Mouse (Mus musculus): Measurements from ENCODE around the gene Hdac11. TPM values are rescaled to one million over a fixed set of nuclear protein-coding genes. Genes with fewer than 3 reads are reported as not detected.
"Not testable (repeated sequence)": the region's sequence is repeated elsewhere in the genome, so short reads cannot be mapped to it uniquely, and the experiment has no call there.

Hdac11 gene
- 10 to 100 TPM in 1 of 2 experiments, 1 to 10 TPM in 1; 9.4 to 12.6 TPM for total RNA-seq (2021)

DNA sequence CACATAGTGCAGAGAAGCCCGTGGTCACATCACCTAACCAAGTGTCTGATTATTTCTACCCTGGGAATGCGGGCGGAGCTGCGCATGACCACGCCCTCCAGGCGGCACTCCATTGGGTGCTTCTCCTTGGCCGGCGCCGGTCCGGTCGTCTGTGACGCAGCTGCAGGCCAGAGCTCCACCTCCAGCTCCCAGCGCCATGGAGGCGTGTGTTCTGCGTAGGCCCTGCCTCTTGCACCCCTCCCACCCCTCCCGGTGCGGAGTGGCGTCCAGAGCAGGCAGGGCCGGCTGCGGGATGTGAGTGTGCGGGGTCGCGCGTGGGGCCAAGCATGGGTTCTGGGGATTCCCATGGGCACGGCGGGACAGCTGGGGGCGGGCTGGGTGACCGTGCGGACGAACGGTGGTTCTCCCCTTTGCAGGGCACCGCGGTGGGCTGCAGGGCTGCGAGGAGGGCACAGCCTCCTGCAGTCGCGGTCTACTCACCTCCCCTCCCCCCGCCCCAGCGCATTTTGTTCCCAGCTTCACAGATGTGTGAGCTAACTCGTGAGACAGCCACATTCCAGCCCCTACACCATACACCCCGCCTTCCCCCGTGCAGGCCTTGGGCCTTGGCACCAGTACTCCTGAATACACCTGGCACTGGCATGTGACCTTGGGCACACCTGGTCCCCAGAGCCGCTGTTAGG, at the start of gene Hdac11:
Gene Hdac11, plus strand, starts transcription at position 112 of the 683 bp plus-strand sequence.
- intact Hi-C loops (cut with DNase I), result no loop called here
- DNase-seq, result peak; percentile 91

DNA sequence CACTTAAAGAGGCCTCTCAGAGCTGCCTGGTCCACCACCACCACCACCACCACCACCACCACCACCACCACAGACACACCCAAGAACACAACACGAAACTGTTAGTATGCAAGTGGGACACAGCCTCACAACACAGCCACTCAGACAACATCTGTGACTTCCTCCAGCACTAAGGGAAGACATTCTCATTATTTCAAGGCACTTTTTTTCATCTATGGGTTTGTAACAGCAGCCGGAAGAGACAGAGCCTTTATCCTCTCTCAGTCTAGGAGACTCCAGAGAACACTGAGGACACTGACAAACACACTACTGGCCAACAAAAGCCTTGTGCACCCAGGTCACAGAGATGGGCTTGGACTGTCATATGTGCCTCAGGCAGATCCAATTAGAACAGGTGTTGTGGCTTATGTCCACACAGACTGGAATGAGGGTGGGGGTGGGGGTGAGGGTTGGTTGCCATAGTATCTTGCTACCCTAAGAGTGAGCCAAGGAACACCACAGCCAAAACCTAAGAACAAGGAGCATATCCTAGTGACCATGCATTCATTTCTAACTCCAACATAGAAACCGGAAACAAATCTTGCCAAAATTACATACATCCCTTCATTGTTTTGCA, 48.1 kb upstream of the Hdac11 start:
- DNase-seq, result no peak
- intact Hi-C loops (cut with DNase I), result no loop called here

DNA sequence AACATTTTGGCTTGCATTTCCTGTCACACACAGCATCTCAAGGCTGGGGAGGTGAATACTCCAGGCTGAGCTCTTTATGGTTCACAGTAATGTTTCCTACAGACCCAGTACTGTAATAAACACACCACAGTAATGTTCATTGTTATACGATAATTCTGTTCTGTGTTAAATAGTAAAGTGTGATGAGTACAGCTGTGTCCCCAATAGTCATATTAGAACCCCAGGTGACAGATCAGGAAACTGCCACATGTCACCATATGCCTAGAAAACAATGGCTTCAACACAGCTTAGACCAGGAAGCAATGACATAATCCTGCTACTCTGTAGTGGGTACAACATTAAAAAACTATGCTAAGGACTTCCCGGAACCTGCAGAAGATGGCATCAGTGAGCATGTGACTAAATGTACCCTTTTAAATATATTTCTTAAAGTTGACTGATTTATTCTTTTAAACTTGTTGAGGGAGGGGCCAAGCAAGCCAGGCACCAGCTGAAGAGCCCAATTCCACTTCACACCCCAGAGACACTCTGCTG, 47.5 kb upstream of the Hdac11 start:
- no peak for DNase-seq
- intact Hi-C loops (cut with DNase I), result no loop called here

DNA sequence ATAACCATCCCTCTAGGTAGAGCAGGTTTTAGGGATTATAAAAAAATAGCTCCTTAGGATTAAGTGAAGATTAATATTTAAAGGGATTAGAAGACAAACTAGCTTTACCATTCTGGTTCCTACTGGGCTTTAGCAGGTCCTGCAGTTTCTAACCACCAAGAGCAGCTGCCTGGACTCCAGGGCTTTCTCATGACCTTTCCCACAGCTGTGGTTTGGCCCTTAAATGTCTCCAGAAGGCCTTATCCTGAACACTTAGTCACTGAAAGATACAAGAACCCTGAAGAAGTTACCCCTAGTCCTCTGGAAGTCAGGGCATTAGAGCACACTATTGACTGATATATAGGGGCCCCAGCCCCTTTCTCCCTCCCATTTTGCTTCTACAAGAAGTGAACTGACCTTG, 47.0 kb upstream of the Hdac11 start:
- DNase-seq, result no peak
- intact Hi-C loops (cut with DNase I), result no loop called here

DNA sequence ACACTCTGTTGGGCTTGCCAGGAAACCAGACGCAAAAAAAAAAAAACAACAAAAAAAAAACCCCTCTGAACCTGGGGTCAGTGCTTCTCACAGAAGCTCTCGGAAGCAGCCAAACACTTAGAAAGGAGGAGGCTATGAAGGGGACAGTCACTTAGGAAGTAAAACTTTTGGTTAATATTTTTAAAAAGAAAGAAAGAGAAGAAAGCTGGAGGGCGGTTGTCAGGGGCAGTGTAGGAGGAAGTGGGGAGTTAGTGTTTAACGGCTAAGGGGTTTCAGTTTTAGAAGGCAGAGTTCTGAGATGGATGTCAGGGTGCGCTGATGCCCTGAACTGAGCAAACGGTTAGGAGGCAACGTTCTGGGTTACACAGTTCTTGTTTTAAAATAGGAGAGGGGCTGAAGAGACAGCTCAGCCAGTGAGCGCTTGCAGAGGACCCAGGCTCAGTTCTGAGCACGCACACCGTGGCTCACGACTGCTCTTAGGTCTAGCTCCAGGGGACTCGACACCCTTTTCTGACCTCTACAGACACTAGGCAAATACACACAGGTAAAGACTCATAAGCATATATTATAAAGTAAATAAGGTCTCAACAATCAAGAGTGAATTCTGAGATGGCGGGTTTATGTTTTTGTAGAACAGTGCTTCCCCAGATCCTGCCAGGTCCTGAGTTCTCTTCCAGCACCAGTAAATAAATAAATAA, 46.0 kb upstream of the Hdac11 start:
- DNase-seq, result no peak
- intact Hi-C loops (cut with DNase I), result no loop called here

DNA sequence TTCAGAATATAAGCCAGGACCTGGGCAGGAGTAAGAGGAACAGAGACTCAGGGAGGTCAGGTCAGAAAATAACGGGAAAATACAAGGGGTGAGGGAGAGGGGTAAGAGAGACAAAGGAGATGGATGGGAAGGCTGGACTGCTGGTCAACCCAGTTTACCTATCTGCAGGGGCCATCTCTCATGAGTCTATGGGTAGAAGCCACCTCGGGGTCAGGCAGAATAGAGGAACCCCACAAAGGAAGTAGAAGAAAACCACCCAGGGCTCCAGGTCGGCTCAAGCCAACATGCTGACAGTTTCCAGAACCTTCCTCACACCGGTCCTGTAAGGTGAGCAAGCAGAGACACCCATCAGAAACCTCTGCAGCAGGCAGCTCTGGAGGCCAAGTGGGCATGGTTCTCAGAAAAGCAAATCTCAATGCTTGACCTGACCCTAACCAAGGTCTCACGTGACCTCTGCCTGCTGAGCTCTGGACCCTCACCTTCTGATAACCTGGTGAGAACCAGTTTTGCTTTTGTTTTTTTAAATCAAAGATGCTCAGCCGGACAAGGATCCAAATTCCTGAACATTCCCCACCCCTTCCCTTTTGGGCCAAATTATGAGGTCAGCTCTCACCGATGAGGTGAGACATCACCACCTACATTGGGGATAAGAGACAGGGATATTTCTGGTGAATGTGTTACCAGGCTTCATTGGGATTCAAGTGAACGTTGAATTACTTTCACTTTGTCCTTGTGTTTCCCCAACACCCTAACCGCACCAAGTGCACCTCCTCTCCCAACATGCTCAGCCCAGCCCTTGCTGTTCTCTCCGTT, 45.1 kb upstream of the Hdac11 start:
- DNase-seq, result no peak
- intact Hi-C loops (cut with DNase I), result no loop called here

DNA sequence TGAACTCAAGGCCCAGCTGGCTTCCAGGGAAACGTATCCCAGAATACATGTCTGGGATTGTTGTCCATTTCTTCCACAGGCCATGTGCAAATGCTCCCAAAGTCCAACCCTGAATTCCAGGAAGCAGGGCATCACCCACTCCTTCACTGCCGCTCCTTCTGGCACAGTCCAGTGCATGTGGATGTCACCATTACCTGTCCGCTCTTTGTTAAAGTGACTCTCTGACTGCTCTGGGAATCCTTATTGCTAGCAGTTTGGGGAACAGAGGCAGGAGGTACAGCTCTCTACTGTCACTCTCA, 44.6 kb upstream of the Hdac11 start:
- DNase-seq, result no peak

DNA sequence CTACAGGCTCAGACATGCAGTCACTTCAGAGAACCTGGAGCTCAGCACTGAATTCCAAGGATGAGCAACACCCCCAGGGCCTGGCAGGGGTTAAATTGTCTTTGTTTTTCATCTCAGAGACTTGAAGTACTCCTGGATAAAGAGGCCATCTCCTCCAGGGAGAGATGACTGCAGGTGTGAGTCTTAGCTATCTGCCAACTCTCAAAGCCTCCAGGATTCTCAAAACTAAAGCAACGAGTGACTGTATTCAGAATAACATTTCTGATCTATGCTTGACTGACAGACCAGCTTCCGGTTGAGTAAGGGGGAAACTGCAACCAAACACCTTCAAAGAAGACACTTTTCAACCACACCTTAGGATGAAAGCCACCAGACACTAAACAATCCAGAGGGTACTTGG, 41.7 kb upstream of the Hdac11 start:
- intact Hi-C loops (cut with DNase I), result no loop called here
- no peak for DNase-seq

More for the DNA sequence above, 44.6 kb upstream of the Hdac11 start:
- intact Hi-C loops (cut with DNase I), result no loop called here

DNA sequence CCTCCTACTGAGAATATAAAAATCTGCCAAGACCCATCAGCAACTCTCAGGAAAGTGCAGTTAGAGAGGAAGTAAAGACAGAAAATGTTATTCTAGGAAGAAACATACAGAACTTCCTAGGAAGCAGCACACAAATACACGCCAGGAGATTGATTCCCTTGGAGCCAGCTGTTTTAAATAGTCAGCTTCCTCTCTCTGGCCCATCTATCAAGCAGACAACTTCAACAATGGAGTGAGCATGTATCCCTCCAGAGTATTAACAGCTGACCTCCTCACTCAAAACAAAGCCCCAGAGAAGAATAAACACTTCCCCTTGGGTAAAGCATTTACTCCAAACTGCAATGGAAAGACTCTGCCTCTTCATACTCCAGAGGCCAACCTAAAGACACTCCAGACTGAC, 41.3 kb upstream of the Hdac11 start:
- intact Hi-C loops (cut with DNase I), result no loop called here
- DNase-seq, result no peak

DNA sequence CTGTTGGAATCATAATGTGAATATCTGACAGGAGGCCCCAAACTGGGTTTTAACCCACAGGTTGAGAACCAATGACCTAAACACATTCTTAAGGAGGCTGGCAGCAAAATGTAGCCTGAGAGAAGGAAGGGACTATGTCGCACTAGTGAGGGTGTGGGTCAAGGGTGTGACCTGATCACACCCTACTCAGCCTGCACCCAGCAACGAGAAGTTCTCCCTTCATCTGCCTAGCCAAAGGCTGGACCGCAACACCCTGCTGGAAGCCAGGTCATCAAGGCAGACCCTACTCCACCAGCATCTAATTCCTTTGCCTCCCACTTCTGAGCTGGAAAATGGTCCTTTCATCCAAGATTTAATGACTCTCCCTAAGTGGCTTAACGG, 40.6 kb upstream of the Hdac11 start:
- intact Hi-C loops (cut with DNase I), result no loop called here

DNA sequence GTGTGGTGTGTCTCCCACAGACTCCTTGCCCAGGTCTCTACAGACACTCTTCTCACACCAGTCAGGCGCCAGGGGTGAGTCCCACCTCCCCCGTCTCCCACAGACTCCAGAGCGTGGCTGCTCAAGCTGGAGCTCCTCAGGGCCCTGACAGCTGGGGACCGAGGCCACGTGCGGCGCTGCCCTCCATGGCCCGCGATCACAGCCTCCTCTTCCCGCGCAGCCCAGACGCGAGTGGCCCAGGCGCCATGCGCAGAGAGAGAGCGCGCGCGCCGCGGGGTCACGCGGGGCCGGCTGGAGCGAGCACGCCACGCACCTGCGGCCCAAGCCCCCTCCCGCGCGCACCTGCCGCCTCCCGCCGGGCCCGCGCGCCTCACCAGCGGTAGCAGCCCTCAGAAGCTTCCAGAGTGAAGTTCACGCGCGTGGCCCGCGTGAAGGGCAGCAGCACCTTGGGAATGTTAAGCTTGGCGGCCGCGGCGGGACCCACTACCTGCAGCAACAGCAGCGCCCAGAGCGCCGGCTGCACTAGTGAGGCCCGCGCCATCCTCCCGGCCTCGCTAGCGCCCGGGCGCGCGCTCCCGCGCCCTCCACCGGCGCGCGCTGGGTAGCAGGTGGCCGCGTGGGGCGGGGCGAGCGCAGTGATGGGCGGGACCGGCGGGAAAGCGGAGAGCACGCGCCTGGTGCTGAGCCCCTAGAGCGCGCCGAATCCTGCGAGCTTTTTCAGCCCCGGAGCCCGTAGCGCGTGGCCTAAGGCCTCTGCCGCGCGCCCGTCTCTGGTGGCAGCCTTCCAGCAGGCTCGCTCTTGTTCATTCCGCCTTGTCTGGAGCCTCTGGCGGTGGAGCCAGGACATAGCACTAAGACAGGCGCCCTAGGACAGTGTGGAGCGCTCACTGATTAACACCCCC, 40.0 kb upstream of the Hdac11 start, which contains the start of gene Nup210:
Gene Nup210, minus strand, starts transcription at position 586 of the 902 bp plus-strand sequence.
- intact Hi-C loops (cut with DNase I), result no loop called here
- DNase-seq, result peak; percentile 94 to 96

More for the DNA sequence above, 40.6 kb upstream of the Hdac11 start:
- no peak for DNase-seq

DNA sequence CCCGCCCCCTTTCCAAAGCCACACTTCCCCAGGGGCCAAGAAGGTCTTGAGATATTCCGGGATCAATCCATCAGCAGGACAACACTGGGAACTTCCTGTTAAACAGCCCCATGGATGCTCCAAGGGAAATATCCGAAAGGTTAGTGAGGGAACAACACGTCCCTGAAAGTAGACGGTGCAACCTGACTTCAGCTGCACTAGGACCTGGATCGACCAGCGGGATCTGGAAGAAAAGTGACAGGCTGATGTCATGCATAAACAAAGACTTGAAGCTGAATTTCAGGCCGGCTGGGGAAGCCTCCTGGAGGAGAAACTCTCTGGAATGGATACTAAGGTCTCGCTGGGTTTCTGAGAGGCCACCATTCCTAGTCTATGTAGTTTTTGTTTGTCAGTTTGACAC, 39.3 kb upstream of the Hdac11 start:
- intact Hi-C loops (cut with DNase I), result no loop called here
- no peak for DNase-seq

DNA sequence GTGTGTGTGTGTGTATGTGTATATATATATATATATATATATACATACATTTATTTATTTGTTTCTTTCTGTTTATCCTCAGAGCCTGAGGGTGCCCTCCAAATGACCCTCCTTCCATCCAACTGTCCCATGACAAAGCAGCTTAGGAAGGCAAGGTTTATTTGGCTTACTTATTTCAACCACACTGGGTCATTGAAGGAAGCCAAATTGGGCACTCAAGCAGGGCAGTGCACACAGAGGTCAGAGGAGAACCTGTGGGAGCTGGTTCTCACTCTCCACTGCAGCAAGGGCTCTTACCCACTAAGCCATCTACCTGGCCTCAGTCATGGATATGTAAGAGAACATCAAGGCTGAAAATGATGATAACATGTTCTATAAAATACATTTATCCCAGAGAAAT, 37.9 kb upstream of the Hdac11 start:
- intact Hi-C loops (cut with DNase I), result no loop called here
- no peak for DNase-seq

DNA sequence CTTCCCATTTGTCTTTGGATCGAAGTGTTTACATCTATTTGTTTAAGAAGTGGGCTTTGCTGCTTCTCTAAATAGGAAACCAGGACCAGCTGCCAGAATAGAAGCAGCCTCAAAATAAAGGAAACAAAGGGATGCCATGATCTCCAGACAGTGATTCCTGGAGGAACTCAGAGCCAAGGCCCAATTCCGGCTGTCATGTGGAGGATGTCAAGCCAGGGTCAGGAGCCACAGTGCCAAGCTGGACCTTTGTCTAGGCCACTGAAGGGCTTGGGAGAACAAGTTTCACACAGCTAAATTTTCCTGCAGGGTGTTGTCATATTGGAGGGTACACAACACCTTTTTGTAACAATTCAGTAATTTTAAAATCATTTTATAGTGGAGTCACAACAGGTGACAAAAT, 36.3 kb upstream of the Hdac11 start:
- intact Hi-C loops (cut with DNase I), result loop anchor here (5.0 kb wide), 1 partner anchor 53 kb away; no protein-coding TSS in a partner anchor
- no peak for DNase-seq

DNA sequence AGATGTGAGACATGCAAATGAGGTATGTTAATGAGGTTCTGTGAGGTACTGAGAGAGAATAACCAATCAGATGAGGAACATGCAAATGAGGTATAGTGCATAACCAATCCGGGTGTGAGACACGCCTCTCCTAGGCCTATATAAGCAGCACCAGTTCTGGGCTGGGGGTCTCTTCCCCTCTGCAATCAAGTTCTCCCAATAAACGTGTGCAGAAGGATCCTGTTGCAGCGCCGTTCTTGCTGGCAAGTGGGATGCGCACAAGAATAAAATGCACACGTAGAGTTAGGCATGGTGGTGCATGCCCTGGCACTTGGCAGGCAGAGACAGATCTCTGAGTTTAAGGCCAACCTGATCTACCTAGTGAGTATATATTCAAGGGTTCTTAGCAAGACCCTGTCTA, 35.4 kb upstream of the Hdac11 start:
- intact Hi-C loops (cut with DNase I), result loop anchor here (5.0 kb wide), 1 partner anchor 54 kb away; no protein-coding TSS in a partner anchor
- DNase-seq, result not testable (repeated sequence)

DNA sequence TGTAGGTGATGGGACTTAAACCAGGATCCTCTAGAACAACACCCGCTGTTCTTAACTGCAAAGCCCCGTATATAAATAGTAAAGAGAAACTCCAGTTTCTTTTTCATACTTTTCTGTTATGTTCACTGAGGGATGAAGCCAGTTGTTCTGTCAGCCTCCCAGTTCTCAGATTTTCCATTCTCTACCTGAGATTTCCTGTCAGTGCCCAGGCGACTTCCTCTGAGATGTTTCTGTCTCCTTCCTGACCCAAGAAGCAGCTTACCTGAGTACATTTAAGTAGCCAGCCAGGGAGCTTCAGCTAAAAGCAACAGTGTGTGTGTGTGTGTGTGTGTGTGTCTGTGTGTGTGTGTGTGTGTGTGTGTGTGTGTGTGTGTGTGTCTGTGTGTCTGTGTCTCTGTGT, 33.0 kb upstream of the Hdac11 start:
- no peak for DNase-seq
- intact Hi-C loops (cut with DNase I), result loop anchor here (5.0 kb wide), 1 partner anchor 56 kb away; no protein-coding TSS in a partner anchor

DNA sequence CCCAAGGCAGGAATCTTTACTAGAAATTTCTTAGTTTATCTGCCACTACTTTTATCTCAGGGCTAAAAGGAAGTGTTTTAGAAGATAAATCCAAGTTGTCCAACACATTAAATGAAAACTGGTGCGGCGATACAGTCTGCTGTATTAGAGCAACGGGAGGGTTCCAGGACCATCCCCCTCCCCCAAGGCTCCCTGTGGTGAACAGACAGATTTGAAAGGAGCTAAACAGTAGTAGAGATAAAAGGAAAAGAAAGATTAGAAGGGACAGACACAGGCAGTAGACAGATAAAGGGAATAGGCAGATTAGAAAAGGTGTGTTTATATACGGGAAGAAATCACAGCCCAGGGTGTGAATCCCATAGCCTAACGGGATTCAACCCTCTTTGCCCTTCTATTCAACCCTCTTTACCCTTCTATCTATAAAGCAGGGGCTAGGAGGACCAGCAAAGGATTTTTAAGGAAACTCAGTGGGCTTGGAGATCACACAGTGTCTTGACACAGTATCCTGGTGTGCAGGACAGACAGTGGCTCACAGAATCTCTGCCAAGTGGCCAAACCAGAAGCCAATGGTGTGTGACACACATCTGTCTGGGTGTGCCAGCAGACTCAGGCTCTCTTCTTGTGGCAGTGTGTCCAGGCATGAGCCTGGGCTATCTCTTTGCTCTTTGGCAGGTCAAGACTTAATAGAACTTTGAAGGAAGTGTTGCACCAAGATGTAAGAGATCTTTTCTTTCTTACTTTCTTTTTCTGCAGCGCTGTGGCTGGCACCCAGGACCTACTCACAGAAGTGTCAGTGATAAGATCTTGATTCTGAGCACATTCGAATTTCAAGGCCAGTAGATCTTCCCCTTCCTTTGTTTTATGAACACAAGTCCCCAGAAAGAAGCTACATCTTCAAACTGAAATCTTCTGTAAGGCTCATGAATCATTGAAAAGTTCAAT, 31.9 kb upstream of the Hdac11 start:
- intact Hi-C loops (cut with DNase I), result loop anchor here (5.0 kb wide), 1 partner anchor 57 kb away; no protein-coding TSS in a partner anchor
- no peak for DNase-seq

DNA sequence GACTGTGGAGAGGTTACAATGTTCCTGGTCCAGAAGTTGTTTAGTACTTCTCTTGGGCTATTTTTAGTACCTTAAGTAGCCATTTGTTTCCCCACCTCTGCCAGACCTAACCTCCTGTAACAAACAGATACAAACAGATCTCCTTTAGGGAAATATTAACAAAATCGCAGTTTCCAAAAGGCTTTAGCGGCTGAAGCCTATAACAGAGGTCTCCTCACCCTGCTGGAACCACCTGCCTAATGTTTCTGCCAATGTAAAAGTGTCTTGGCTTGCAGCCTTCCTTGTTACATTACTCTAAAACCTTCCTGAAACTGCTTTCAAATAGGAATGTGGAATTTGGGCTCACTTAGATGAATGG, 31.3 kb upstream of the Hdac11 start:
- DNase-seq, result no peak
- intact Hi-C loops (cut with DNase I), result no loop called here

DNA sequence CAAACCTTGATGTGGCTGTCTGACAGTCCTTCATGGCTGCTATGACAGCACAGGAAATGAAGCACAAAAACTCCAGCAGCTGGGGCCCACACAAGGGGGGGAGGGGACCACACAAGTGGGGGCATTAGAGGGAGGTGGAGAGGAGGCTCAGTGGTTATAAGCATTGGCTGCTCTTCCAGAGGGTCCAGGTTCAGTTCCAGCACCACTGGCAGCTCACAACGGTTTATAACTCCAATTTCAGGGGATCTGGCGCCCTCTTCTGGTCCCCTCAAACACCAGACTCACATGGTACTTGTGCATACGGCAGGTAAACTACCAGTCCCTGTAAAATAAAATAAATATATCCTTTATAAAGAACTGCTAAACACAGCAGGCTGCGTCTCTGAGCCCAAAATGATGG, 27.5 kb upstream of the Hdac11 start:
- no peak for DNase-seq
- intact Hi-C loops (cut with DNase I), result no loop called here
